Comparison of ENCODE assay signal across 10 mouse cellular contexts in genomic region chr4:97581314-97582063, GRCm38 (mm10).
DNase-seq lines count a peak whose midpoint lies in the region; ATAC-seq and TF ChIP-seq lines count a peak whose summit lies in the region.
"Had no signal": no experiment of that assay in that cellular context is flagged by ENCODE, and none has a peak within 500 bp of the region (broad histone marks: within the 10 kb centered on the region; RNA-seq: fewer than 3 reads in every experiment).

No protein-coding gene starts in this region.

- peak; percentile 43 to 52 for DNase-seq in cerebellum, postnatal 25 days
- no peak for DNase-seq in cerebellum, adult 11 months
- DNase-seq in limb, embryonic 14.5 days (ENCODE audit: low spot score) = no peak
- DNase-seq in thymus, postnatal 0 days (ENCODE audit: low spot score) = no peak
- no peak for DNase-seq in adrenal gland, adult (ENCODE audit: inconsistent age in 2 of 2, low spot score in 1 of 2)
- DNase-seq in layer of hippocampus, adult 18-20 months (ENCODE audit: low spot score in 2 of 2) = no peak
- DNase-seq: adrenal gland, postnatal 36 days; gastrocnemius, postnatal 25 days had no signal

- H3K4me2 ChIP-seq in forebrain, embryonic 15.5 days (replicated peaks) = peak overlapping the region; percentile 46
- H3K4me2 ChIP-seq in limb, embryonic 14.5 days (replicated peaks; ENCODE audit: low read depth, low read length, severe bottlenecking) = peak overlapping the region; percentile 21

- ATAC-seq in forebrain, embryonic 15.5 days (replicated peaks) = peak; percentile 55
- ATAC-seq in limb, embryonic 14.5 days (ENCODE audit: low FRiP score, low read depth) = no peak

- no peak for TF ChIP-seq CTCF in cortical plate, adult 2 months (IDR thresholded peaks at IDR 0.05; ENCODE audit: extremely low read depth, insufficient read depth, low read length)

- H3K9me3 ChIP-seq in forebrain, embryonic 15.5 days = no peaks in the 10 kb centered on the region
- no peaks in the 10 kb centered on the region for H3K9me3 ChIP-seq in limb, embryonic 14.5 days (ENCODE audit: control insufficient read depth, low read length)

- 15% methylated on average over 12 of the region's 12 CpGs for WGBS in forebrain, embryonic 15.5 days
- WGBS in limb, embryonic 14.5 days = 23% methylated on average over 12 of the region's 12 CpGs

- peak overlapping the region; percentile 36 for H3K4me3 ChIP-seq in cortical plate, adult 2 months (ENCODE audit: insufficient read depth, low read length)
- H3K4me3 ChIP-seq in forebrain, embryonic 15.5 days = peak overlapping the region; percentile 36
- peak overlapping the region; percentile 8; the same call in 1 of the 2 replicates for H3K4me3 ChIP-seq in limb, embryonic 14.5 days (replicated peaks; ENCODE audit: low read length)

- H3K9ac ChIP-seq in forebrain, embryonic 15.5 days (replicated peaks) = peak overlapping the region; percentile 45
- H3K9ac ChIP-seq in limb, embryonic 14.5 days (ENCODE audit: low read depth, low read length, severe bottlenecking) = no peak overlapping the region

- TF ChIP-seq POLR2A in cortical plate, adult 2 months (IDR thresholded peaks at IDR 0.05; ENCODE audit: extremely low read depth, insufficient read depth, low read length) = no peak
- TF ChIP-seq POLR2A in limb, embryonic 14.5 days (IDR thresholded peaks at IDR 0.05; ENCODE audit: borderline replicate concordance, extremely low read depth, insufficient read depth, insufficient read length) = no peak

- H3K36me3 ChIP-seq in forebrain, embryonic 15.5 days = no peaks in the 10 kb centered on the region
- no peaks in the 10 kb centered on the region for H3K36me3 ChIP-seq in limb, embryonic 14.5 days (ENCODE audit: control insufficient read depth, insufficient read depth, low read length)

- no peaks in the 10 kb centered on the region for H3K27me3 ChIP-seq in forebrain, embryonic 15.5 days
- H3K27me3 ChIP-seq in limb, embryonic 14.5 days (ENCODE audit: control insufficient read depth, insufficient read depth, low read length) = peaks cover 19% of the 10 kb centered on the region

- peak overlapping the region; percentile 94 for H3K27ac ChIP-seq in cortical plate, adult 2 months (ENCODE audit: insufficient read depth, low read length)
- peak overlapping the region; percentile 90 for H3K27ac ChIP-seq in forebrain, embryonic 15.5 days (replicated peaks)
- H3K27ac ChIP-seq in limb, embryonic 14.5 days (replicated peaks; ENCODE audit: low read depth, low read length) = no peak overlapping the region

- no peaks in the 10 kb centered on the region for H3K4me1 ChIP-seq in cortical plate, adult 2 months (ENCODE audit: control insufficient read depth, insufficient read depth, low read length)
- H3K4me1 ChIP-seq in forebrain, embryonic 15.5 days = peaks cover 64% of the 10 kb centered on the region
- H3K4me1 ChIP-seq in limb, embryonic 14.5 days (ENCODE audit: control insufficient read depth, insufficient read depth, low read length) = peaks cover 24% of the 10 kb centered on the region

Comparison
In these comparisons a context has a peak if more than half of its experiments do, and no peak if none do; other contexts are left out.
1. DNase-seq: peak in cerebellum, postnatal 25 days (2 of 2); none in cerebellum, adult 11 months (single experiment), limb, embryonic 14.5 days (single experiment), thymus, postnatal 0 days (single experiment), adrenal gland, adult (0 of 2) and layer of hippocampus, adult 18-20 months (0 of 2).
2. Peak in every context shown above with its lines, with median percentiles within 50 percentile points of each other: H3K4me3 ChIP-seq.